Mouse (Mus musculus): Measurements from ENCODE around the gene Myo5c. TPM values are rescaled to one million over a fixed set of nuclear protein-coding genes. Genes with fewer than 3 reads are reported as not detected.
A peak's percentile ranks its signal among the peaks of the same experiment; 100 is the strongest.

The Myo5c gene
- polyA plus RNA-seq, 1 experiment = 0.81 TPM

DNA sequence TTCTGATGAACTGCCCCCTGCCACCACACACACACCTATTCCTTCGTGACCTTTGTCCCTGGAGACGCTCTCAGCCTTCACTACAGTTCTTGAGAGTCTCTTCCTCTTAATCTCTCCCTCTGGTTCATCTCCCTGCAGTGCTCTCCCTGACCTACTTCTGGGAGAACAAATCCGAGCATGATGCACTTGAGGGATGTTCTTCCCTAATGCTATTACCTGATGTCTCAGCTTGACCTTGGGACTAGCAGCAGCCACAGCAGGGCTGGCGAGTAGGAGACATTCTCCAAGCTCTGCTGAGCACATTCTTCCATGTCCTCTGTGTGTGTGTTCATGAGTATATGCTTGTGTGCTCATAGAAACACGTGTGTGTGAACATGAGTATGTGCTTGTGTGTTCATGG is 76.8 kb downstream of the Myo5c start:
- H3K4me3 ChIP-seq (ENCODE audit: extremely low read depth, insufficient read depth, insufficient read length) = no peak overlapping the region
- H3K36me3 ChIP-seq (ENCODE audit: control insufficient read depth, insufficient read depth, low read length) = no peaks in the 10 kb centered on the region
- 69% methylated on average over 5 of the region's 5 CpGs for WGBS
- no peak for DNase-seq (ENCODE audit: low read depth in 1 of 2, low spot score in 2 of 2)
- H3K27me3 ChIP-seq (ENCODE audit: control insufficient read depth, insufficient read depth, low read length) = no peaks in the 10 kb centered on the region
- H3K27ac ChIP-seq (ENCODE audit: insufficient read depth, low read length) = no peak overlapping the region
- no peaks in the 10 kb centered on the region for H3K4me1 ChIP-seq (ENCODE audit: control insufficient read depth, insufficient read depth, insufficient read length)
- no peak for TF ChIP-seq POLR2A (IDR thresholded peaks at IDR 0.05; ENCODE audit: low read depth, low read length)
- no peak for TF ChIP-seq CTCF (IDR thresholded peaks at IDR 0.05; ENCODE audit: extremely low read depth, insufficient read depth, insufficient read length, insufficient replicate concordance)

DNA sequence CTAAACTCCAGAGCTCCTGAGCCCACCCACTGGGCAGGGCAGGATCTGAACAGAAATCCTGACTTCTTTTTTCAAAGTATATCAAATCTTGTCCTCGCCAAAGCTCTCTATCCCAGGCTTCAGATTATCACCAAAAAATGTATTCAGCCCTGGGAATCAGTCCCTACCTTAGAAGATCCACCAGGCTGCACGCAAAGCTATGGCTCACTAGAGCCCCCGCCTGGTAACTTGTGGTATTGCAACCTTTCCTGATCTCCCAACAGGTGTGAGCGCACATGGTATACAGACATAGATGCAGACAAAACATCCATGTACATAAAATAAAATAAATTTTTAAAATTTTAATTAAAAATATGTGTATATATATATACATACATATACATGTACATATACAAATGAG is 80.2 kb downstream of the Myo5c start:
- WGBS = 31% methylated on average over 4 of the region's 4 CpGs
- no peak for TF ChIP-seq POLR2A (IDR thresholded peaks at IDR 0.05; ENCODE audit: low read depth, low read length)
- TF ChIP-seq CTCF (IDR thresholded peaks at IDR 0.05; ENCODE audit: extremely low read depth, insufficient read depth, insufficient read length, insufficient replicate concordance) = peak; percentile 62; the same call in 1 of the 2 replicates
- H3K27me3 ChIP-seq (ENCODE audit: control insufficient read depth, insufficient read depth, low read length) = no peaks in the 10 kb centered on the region
- no peaks in the 10 kb centered on the region for H3K36me3 ChIP-seq (ENCODE audit: control insufficient read depth, insufficient read depth, low read length)
- no peaks in the 10 kb centered on the region for H3K4me1 ChIP-seq (ENCODE audit: control insufficient read depth, insufficient read depth, insufficient read length)
- no peak overlapping the region for H3K4me3 ChIP-seq (ENCODE audit: extremely low read depth, insufficient read depth, insufficient read length)
- H3K27ac ChIP-seq (ENCODE audit: insufficient read depth, low read length) = no peak overlapping the region
- DNase-seq (ENCODE audit: low read depth in 1 of 2, low spot score in 2 of 2) = peak in 1 of 2 experiments; percentile 64

- WGBS = 51% methylated on average over 11 of the region's 11 CpGs
- no peak for DNase-seq (ENCODE audit: low read depth in 1 of 2, low spot score in 2 of 2)
- no peak for TF ChIP-seq CTCF (IDR thresholded peaks at IDR 0.05; ENCODE audit: extremely low read depth, insufficient read depth, insufficient read length, insufficient replicate concordance)
- no peak for TF ChIP-seq POLR2A (IDR thresholded peaks at IDR 0.05; ENCODE audit: low read depth, low read length)
- Histone ChIP-seq H3K4me1 (ENCODE audit: control insufficient read depth, insufficient read depth, insufficient read length) (no peaks in the 10 kb centered on the region), H3K27me3 (ENCODE audit: control insufficient read depth, insufficient read depth, low read length) (no peaks in the 10 kb centered on the region), H3K4me3 (ENCODE audit: extremely low read depth, insufficient read depth, insufficient read length) (no peak overlapping the region), H3K27ac (ENCODE audit: insufficient read depth, low read length) (no peak overlapping the region), H3K36me3 (ENCODE audit: control insufficient read depth, insufficient read depth, low read length) (no peaks in the 10 kb centered on the region)
These were observed 81.5 kb downstream of the Myo5c start for GRCm38 (mm10) chr9:75313138-75313831.

DNA sequence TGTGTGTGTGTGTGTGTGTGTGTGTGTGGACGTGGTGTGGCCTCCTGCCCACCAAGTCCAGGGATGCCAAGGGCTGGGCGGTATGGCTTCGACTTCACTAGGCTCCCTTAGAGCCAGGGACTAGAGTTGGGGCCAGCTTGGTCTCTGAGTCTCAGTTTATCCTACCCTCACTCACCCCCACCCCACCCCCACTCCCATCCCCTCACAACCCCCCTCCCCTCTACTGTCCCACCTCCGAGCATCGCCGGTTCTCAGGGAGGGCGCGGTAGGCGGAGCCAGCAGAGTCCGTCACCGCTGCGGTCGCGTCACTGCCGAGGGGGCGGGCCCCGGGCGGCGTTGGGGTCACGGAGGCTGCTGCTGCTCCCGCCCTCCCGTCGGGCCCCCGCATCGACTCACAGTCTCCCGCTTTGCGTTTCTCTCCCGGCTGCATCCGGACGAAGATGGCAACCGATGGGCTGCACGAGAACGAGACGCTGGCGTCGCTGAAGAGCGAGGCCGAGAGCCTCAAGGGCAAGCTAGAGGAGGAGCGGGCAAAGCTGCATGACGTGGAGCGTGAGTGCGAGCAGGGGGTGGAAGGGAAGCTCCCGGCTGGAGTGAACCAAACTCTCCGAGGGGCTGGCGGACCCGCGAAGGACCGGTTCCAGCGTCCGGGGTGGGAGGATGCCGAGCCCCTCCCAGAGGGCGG is 82.2 kb downstream of the Myo5c start:
- H3K4me3 ChIP-seq (ENCODE audit: extremely low read depth, insufficient read depth, insufficient read length) = peak overlapping the region; percentile 67
- TF ChIP-seq POLR2A (IDR thresholded peaks at IDR 0.05; ENCODE audit: low read depth, low read length) (no peak), CTCF (IDR thresholded peaks at IDR 0.05; ENCODE audit: extremely low read depth, insufficient read depth, insufficient read length, insufficient replicate concordance) (no peak)
- no peak overlapping the region; the same call in 1 of the 2 replicates for H3K27ac ChIP-seq (ENCODE audit: insufficient read depth, low read length)
- no peaks in the 10 kb centered on the region for H3K27me3 ChIP-seq (ENCODE audit: control insufficient read depth, insufficient read depth, low read length)
- H3K4me1 ChIP-seq (ENCODE audit: control insufficient read depth, insufficient read depth, insufficient read length) = no peaks in the 10 kb centered on the region
- 2% methylated on average over 52 of the region's 52 CpGs for WGBS
- no peaks in the 10 kb centered on the region for H3K36me3 ChIP-seq (ENCODE audit: control insufficient read depth, insufficient read depth, low read length)
- peak in 1 of 2 experiments; percentile 57 for DNase-seq (ENCODE audit: low read depth in 1 of 2, low spot score in 2 of 2)

GRCm38 (mm10) chr9:75314517-75315105 is 82.8 kb downstream of the Myo5c start:
- Histone ChIP-seq H3K36me3 (ENCODE audit: control insufficient read depth, insufficient read depth, low read length) (no peaks in the 10 kb centered on the region), H3K27ac (ENCODE audit: insufficient read depth, low read length) (no peak overlapping the region; the same call in 1 of the 2 replicates), H3K27me3 (ENCODE audit: control insufficient read depth, insufficient read depth, low read length) (no peaks in the 10 kb centered on the region), H3K4me3 (ENCODE audit: extremely low read depth, insufficient read depth, insufficient read length) (peak overlapping the region; percentile 67), H3K4me1 (ENCODE audit: control insufficient read depth, insufficient read depth, insufficient read length) (no peaks in the 10 kb centered on the region)
- TF ChIP-seq CTCF (IDR thresholded peaks at IDR 0.05; ENCODE audit: extremely low read depth, insufficient read depth, insufficient read length, insufficient replicate concordance) (no peak), POLR2A (IDR thresholded peaks at IDR 0.05; ENCODE audit: low read depth, low read length) (no peak)
- DNase-seq (ENCODE audit: low read depth in 1 of 2, low spot score in 2 of 2) = no peak
- 15% methylated on average over 22 of the region's 22 CpGs for WGBS

GRCm38 (mm10) chr9:75315238-75315637 is 83.4 kb downstream of the Myo5c start:
- 89% methylated on average over 3 of the region's 3 CpGs for WGBS
- DNase-seq (ENCODE audit: low read depth in 1 of 2, low spot score in 2 of 2) = no peak
- Histone ChIP-seq H3K4me1 (ENCODE audit: control insufficient read depth, insufficient read depth, insufficient read length) (no peaks in the 10 kb centered on the region), H3K36me3 (ENCODE audit: control insufficient read depth, insufficient read depth, low read length) (no peaks in the 10 kb centered on the region), H3K27ac (ENCODE audit: insufficient read depth, low read length) (no peak overlapping the region), H3K4me3 (ENCODE audit: extremely low read depth, insufficient read depth, insufficient read length) (no peak overlapping the region), H3K27me3 (ENCODE audit: control insufficient read depth, insufficient read depth, low read length) (no peaks in the 10 kb centered on the region)
- TF ChIP-seq POLR2A (IDR thresholded peaks at IDR 0.05; ENCODE audit: low read depth, low read length) = no peak
